Mouse (Mus musculus): ENCODE data around the gene Zfp398. TPM values are rescaled to one million over a fixed set of nuclear protein-coding genes. Genes with fewer than 3 reads are reported as not detected.
"Not testable (repeated sequence)": the region's sequence is repeated elsewhere in the genome, so short reads cannot be mapped to it uniquely, and the experiment has no call there.

The Zfp398 gene
- polyA plus RNA-seq, 1 experiment from 2014 or later = 6.4 TPM

DNA sequence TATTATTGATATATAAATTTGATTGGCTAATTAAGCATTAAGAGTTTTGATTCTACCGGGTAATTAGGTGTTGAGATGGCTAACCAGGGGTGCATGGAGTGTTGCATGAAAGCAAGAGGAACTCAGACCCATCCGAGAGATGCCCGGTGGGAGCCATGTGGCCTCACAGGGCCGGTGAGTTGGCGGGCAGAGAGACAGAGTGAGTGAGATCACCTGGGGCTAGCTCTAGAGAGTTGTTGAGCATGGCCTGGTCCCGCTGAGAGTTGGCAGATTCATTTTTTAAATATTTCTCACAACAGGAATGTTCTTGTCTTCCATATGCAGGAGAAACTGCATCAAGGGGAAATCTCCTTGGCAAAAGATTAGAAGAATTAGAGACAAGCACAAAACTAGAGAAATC lies 21.8 kb downstream of the Zfp398 start:
- H3K27me3 ChIP-seq (ENCODE audit: control insufficient read depth, insufficient read depth, low read length) = no peaks in the 10 kb centered on the region
- no peaks in the 10 kb centered on the region for H3K36me3 ChIP-seq (replicated peaks; ENCODE audit: control insufficient read depth, insufficient read depth, low read depth, low read length)
- 88% methylated on average over 6 of the region's 6 CpGs for WGBS
- no peaks in the 10 kb centered on the region for H3K4me1 ChIP-seq (ENCODE audit: control insufficient read depth, insufficient read depth, low read length)
- H3K9ac ChIP-seq (replicated peaks; ENCODE audit: low read length) = no peak overlapping the region
- no peak overlapping the region for H3K4me3 ChIP-seq (ENCODE audit: low read depth, low read length)
- H3K27ac ChIP-seq (replicated peaks; ENCODE audit: low read depth, low read length) = no peak overlapping the region
- no peak overlapping the region for H3K4me2 ChIP-seq (ENCODE audit: low read depth, low read length)
- no peaks in the 10 kb centered on the region for H3K9me3 ChIP-seq (replicated peaks; ENCODE audit: control insufficient read depth, low read length)
- ATAC-seq (replicated peaks; ENCODE audit: insufficient number of reproducible peaks, low FRiP score, low TSS enrichment, low read depth) (no peak), DNase-seq (ENCODE audit: low spot score) (no peak)

DNA sequence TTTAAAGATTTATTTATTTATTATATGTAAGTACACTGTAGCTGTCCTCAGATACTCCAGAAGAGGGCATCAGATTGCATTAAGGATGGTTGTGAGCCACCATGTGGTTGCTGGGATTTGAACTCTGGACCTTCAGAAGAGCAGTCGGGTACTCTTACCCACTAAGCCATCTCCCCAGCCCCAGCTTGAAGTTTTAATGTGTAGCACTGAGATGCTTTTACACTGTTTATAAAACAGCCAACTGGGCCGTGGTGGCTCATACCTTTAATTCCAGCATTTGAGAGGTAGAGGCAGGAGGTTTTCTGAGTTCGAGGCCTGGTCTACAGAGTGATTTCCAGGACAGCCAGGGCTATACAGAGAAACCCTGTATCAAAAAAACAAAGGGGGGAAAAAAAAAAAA lies 22.3 kb downstream of the Zfp398 start:
- not testable (repeated sequence) for H3K4me1 ChIP-seq (ENCODE audit: control insufficient read depth, insufficient read depth, low read length); H3K4me2 ChIP-seq (ENCODE audit: low read depth, low read length); H3K36me3 ChIP-seq (replicated peaks; ENCODE audit: control insufficient read depth, insufficient read depth, low read depth, low read length); DNase-seq (ENCODE audit: low spot score); H3K27me3 ChIP-seq (ENCODE audit: control insufficient read depth, insufficient read depth, low read length); ATAC-seq (replicated peaks; ENCODE audit: insufficient number of reproducible peaks, low FRiP score, low TSS enrichment, low read depth); H3K27ac ChIP-seq (replicated peaks; ENCODE audit: low read depth, low read length); H3K9me3 ChIP-seq (replicated peaks; ENCODE audit: control insufficient read depth, low read length); H3K4me3 ChIP-seq (ENCODE audit: low read depth, low read length); H3K9ac ChIP-seq (replicated peaks; ENCODE audit: low read length)
- WGBS = 93% methylated on average over 3 of the region's 3 CpGs

DNA sequence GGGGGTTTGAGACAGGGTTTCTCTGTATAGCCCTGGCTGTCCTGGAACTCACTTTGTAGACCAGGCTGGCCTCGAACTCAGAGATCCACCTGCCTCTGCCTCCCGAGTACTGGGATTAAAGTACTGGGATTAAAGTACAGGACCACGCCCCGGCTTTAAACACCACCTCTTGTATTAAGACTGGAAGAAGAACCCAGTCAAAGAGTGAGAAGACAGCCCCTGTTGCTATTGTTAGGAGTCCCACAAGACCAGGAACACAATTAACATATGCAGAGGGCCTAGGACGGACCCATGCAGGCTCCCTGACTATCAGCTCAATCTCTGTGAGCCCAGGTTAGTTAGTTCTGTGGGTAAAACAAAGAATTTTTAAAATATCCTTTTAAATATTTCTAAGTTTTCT lies 36.8 kb downstream of the Zfp398 start:
- no peaks in the 10 kb centered on the region for H3K27me3 ChIP-seq (ENCODE audit: control insufficient read depth, insufficient read depth, low read length)
- 0 out of 2 replicates have a peak, but pooled peaks cover 3% of the 10 kb centered on the region for H3K36me3 ChIP-seq (replicated peaks; ENCODE audit: control insufficient read depth, insufficient read depth, low read depth, low read length)
- H3K4me1 ChIP-seq (ENCODE audit: control insufficient read depth, insufficient read depth, low read length) = no peaks in the 10 kb centered on the region
- no peak overlapping the region for H3K4me3 ChIP-seq (ENCODE audit: low read depth, low read length)
- no peak overlapping the region for H3K27ac ChIP-seq (replicated peaks; ENCODE audit: low read depth, low read length)
- no peak for DNase-seq (ENCODE audit: low spot score)
- no peak overlapping the region for H3K4me2 ChIP-seq (ENCODE audit: low read depth, low read length)
- WGBS = 86% methylated on average over 5 of the region's 5 CpGs
- H3K9ac ChIP-seq (replicated peaks; ENCODE audit: low read length) = no peak overlapping the region
- no peaks in the 10 kb centered on the region for H3K9me3 ChIP-seq (replicated peaks; ENCODE audit: control insufficient read depth, low read length)
- no peak for ATAC-seq (replicated peaks; ENCODE audit: insufficient number of reproducible peaks, low FRiP score, low TSS enrichment, low read depth)

DNA sequence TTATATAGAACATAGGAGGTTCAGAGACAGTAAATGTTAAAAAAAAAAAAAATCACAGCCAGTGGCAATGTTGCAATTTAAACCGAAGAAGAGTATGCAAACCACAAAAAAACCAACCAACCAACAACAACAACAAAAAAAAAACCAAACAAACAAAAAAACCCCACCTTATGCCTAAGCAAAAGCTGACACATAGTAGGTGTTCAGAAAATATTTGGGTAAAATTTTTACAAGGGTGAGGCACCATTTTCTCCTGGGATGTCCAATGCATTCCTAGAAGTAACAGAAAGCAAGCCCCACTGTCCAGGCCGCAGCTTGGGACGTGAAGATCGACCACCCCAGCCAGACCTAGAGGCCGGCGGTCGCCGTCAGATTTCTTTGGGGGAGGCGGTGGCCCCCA lies 41.6 kb downstream of the Zfp398 start, which contains the start of gene Zfp282:
Gene Zfp282, plus strand, starts transcription at position 147 of the 400 bp plus-strand sequence.
- Histone ChIP-seq H3K27me3 (ENCODE audit: control insufficient read depth, insufficient read depth, low read length) (no peaks in the 10 kb centered on the region), H3K4me2 (ENCODE audit: low read depth, low read length) (peak within 1 kb of the TSS; percentile 85), H3K36me3 (replicated peaks; ENCODE audit: control insufficient read depth, insufficient read depth, low read depth, low read length) (no peaks in the 10 kb centered on the region; the same call in 1 of the 2 replicates), H3K9ac (replicated peaks; ENCODE audit: low read length) (peak within 1 kb of the TSS; percentile 94), H3K27ac (replicated peaks; ENCODE audit: low read depth, low read length) (peak within 1 kb of the TSS; percentile 95), H3K4me1 (ENCODE audit: control insufficient read depth, insufficient read depth, low read length) (no peaks in the 10 kb centered on the region), H3K9me3 (replicated peaks; ENCODE audit: control insufficient read depth, low read length) (no peaks in the 10 kb centered on the region), H3K4me3 (ENCODE audit: low read depth, low read length) (peak within 1 kb of the TSS; percentile 91)
- WGBS = 7% methylated on average over 9 of the region's 9 CpGs
- no peak for ATAC-seq (replicated peaks; ENCODE audit: insufficient number of reproducible peaks, low FRiP score, low TSS enrichment, low read depth)
- no peak for DNase-seq (ENCODE audit: low spot score)

DNA sequence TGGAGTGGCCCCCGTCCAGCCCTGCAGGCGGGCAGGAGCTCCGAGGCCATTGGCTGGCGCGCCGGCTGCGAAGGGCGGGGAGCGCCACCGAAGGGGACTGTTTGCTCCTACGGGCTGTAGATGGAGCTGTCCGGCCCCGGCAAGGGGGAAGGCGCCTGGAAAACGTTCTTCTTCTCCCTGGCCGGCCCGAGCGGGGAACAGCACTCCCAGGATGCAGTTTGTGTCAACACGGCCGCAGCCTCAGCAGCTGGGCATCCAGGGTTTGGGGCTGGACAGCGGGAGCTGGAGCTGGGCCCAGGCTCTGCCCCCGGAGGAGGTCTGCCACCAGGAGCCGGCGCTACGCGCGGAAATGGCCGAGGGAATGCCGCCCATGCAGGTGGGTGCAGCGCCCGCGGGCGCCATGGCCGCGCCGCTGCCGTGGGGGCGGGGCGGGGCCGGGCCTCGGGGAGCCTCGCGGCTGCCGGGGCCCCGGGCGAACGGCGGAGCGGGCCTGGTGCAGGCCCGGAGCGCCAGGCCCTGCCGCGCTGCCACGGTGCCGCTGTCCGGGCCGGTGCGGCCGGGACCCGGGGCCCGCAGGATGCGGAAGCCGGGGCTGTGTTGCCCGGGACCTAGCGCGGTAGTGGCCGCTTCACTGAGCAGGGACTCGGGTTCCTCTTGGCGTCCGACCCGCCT lies 42.1 kb downstream of the Zfp398 start:
- peak overlapping the region; percentile 91 for H3K4me3 ChIP-seq (ENCODE audit: low read depth, low read length)
- ATAC-seq (replicated peaks; ENCODE audit: insufficient number of reproducible peaks, low FRiP score, low TSS enrichment, low read depth) (peak; percentile 96), DNase-seq (ENCODE audit: low spot score) (peak; percentile 93)
- peak overlapping the region; percentile 95 for H3K27ac ChIP-seq (replicated peaks; ENCODE audit: low read depth, low read length)
- peak overlapping the region; percentile 85 for H3K4me2 ChIP-seq (ENCODE audit: low read depth, low read length)
- no peaks in the 10 kb centered on the region for H3K27me3 ChIP-seq (ENCODE audit: control insufficient read depth, insufficient read depth, low read length)
- no peaks in the 10 kb centered on the region for H3K9me3 ChIP-seq (replicated peaks; ENCODE audit: control insufficient read depth, low read length)
- under 1% methylated on average over 67 of the region's 71 CpGs for WGBS
- H3K36me3 ChIP-seq (replicated peaks; ENCODE audit: control insufficient read depth, insufficient read depth, low read depth, low read length) = peaks cover 3% of the 10 kb centered on the region
- H3K4me1 ChIP-seq (ENCODE audit: control insufficient read depth, insufficient read depth, low read length) = no peaks in the 10 kb centered on the region
- H3K9ac ChIP-seq (replicated peaks; ENCODE audit: low read length) = peak overlapping the region; percentile 94

DNA sequence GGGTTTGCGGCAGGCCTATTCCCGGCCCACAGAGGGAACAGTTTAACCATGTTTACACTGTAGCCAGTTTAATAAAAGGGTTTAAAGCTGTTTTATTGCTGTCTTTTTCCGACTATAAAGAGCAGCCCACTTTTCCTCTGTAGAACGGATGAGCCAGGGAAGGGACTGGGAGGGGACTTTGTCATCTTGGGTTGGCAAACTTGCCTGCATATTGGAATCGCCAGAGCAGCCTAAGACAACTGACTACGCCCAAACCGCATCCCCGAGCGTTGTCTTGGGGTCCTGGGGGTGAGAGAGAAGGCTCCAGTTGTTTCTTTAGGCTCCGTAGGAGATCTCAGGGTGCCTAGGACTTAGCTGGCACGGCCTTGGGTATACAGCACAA lies 42.7 kb downstream of the Zfp398 start:
- H3K36me3 ChIP-seq (replicated peaks; ENCODE audit: control insufficient read depth, insufficient read depth, low read depth, low read length) = peaks cover 4% of the 10 kb centered on the region
- peak overlapping the region; percentile 95; the same call in 1 of the 2 replicates for H3K27ac ChIP-seq (replicated peaks; ENCODE audit: low read depth, low read length)
- ATAC-seq (replicated peaks; ENCODE audit: insufficient number of reproducible peaks, low FRiP score, low TSS enrichment, low read depth) (no peak), DNase-seq (ENCODE audit: low spot score) (no peak)
- no peaks in the 10 kb centered on the region for H3K4me1 ChIP-seq (ENCODE audit: control insufficient read depth, insufficient read depth, low read length)
- H3K4me2 ChIP-seq (ENCODE audit: low read depth, low read length) = peak overlapping the region; percentile 85
- no peaks in the 10 kb centered on the region for H3K27me3 ChIP-seq (ENCODE audit: control insufficient read depth, insufficient read depth, low read length)
- 2% methylated on average over 11 of the region's 11 CpGs for WGBS
- peak overlapping the region; percentile 91 for H3K4me3 ChIP-seq (ENCODE audit: low read depth, low read length)
- H3K9ac ChIP-seq (replicated peaks; ENCODE audit: low read length) = peak overlapping the region; percentile 94
- no peaks in the 10 kb centered on the region for H3K9me3 ChIP-seq (replicated peaks; ENCODE audit: control insufficient read depth, low read length)

DNA sequence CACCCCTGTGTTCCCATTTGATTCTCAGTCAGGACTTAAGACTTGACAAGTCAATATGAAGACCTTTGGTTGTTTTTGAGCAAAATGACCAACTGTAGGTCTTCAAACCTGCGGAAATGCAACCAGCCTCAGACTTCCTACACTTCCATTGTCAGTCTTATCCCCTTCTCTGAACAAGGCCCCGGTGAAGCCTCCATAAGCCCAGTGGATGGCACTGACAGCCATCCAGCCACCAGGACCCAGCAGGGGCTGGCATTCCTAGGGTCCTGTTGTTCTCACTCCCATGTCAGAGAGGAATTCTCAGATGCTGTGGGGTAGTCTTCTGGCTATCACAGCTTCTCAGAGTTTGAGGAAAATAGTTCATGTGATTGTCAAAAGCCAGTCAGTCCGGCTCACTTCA lies 43.1 kb downstream of the Zfp398 start:
- no peak overlapping the region for H3K27ac ChIP-seq (replicated peaks; ENCODE audit: low read depth, low read length)
- H3K36me3 ChIP-seq (replicated peaks; ENCODE audit: control insufficient read depth, insufficient read depth, low read depth, low read length) = peaks cover 4% of the 10 kb centered on the region
- peak overlapping the region; percentile 94 for H3K9ac ChIP-seq (replicated peaks; ENCODE audit: low read length)
- DNase-seq (ENCODE audit: low spot score) (no peak), ATAC-seq (replicated peaks; ENCODE audit: insufficient number of reproducible peaks, low FRiP score, low TSS enrichment, low read depth) (no peak)
- WGBS = 42% methylated on average over 3 of the region's 3 CpGs
- peak overlapping the region; percentile 91 for H3K4me3 ChIP-seq (ENCODE audit: low read depth, low read length)
- H3K9me3 ChIP-seq (replicated peaks; ENCODE audit: control insufficient read depth, low read length) = no peaks in the 10 kb centered on the region
- H3K27me3 ChIP-seq (ENCODE audit: control insufficient read depth, insufficient read depth, low read length) = no peaks in the 10 kb centered on the region
- peak overlapping the region; percentile 85 for H3K4me2 ChIP-seq (ENCODE audit: low read depth, low read length)
- no peaks in the 10 kb centered on the region for H3K4me1 ChIP-seq (ENCODE audit: control insufficient read depth, insufficient read depth, low read length)

DNA sequence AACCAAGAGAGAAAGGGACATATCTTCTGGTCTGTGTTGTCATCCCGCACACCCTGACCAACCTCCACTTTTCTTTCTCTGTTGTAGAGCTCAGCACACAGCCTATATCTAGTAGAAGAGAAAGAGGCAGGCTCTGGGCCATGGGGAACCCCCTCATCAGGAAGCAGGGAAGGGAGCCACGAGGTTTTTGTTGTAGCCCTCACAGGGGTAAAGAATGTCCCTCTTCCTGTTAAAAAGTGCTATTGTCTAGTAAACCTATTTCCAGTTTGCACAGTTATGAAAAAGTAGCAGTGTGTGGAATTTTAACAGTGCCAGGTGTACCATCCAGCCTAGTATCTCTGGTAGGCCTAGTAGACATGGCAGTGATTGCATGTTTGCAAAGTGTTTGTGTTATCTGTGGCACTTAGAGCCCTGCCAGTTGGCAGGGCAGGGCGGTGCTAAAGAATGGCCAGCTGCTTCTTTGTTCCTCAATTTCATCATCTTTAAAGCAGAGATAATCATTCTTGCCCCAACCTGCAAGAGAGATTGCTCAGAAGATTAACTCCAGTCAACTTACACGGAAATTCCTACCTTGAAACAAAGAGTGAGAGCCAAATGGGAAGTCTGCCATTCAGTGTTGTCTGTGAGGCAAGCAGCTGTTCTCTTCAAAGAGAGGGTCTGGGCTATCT lies 43.7 kb downstream of the Zfp398 start:
- WGBS = 75% methylated on average over 4 of the region's 4 CpGs
- H3K4me1 ChIP-seq (ENCODE audit: control insufficient read depth, insufficient read depth, low read length) = no peaks in the 10 kb centered on the region
- no peaks in the 10 kb centered on the region for H3K27me3 ChIP-seq (ENCODE audit: control insufficient read depth, insufficient read depth, low read length)
- H3K27ac ChIP-seq (replicated peaks; ENCODE audit: low read depth, low read length) = no peak overlapping the region
- H3K36me3 ChIP-seq (replicated peaks; ENCODE audit: control insufficient read depth, insufficient read depth, low read depth, low read length) = peaks cover 4% of the 10 kb centered on the region
- H3K4me2 ChIP-seq (ENCODE audit: low read depth, low read length) = no peak overlapping the region
- no peak overlapping the region; the same call in 1 of the 2 replicates for H3K9ac ChIP-seq (replicated peaks; ENCODE audit: low read length)
- DNase-seq (ENCODE audit: low spot score) (no peak), ATAC-seq (replicated peaks; ENCODE audit: insufficient number of reproducible peaks, low FRiP score, low TSS enrichment, low read depth) (no peak)
- H3K9me3 ChIP-seq (replicated peaks; ENCODE audit: control insufficient read depth, low read length) = no peaks in the 10 kb centered on the region
- H3K4me3 ChIP-seq (ENCODE audit: low read depth, low read length) = peak overlapping the region; percentile 91

Measured in embryonic facial prominence, embryonic 11.5 days (tissue).